Mouse (Mus musculus): ENCODE measurements around the gene Fam214b.
A peak's percentile ranks its signal among the peaks of the same experiment; 100 is the strongest.

Fam214b gene

GRCm38 (mm10) chr4:43005765-43006164 lies 40.3 kb downstream of the Fam214b start:
- DNase-seq, result no peak

GRCm38 (mm10) chr4:43004951-43005350 lies 41.1 kb downstream of the Fam214b start:
- no peak for DNase-seq

GRCm38 (mm10) chr4:43002756-43003439 lies 43.1 kb downstream of the Fam214b start:
- no peak for DNase-seq

- DNase-seq, result no peak
These were observed 44.7 kb downstream of the Fam214b start for GRCm38 (mm10) chr4:43001272-43001671.

- DNase-seq, result peak; percentile 100
These were observed 45.7 kb downstream of the Fam214b start, which contains the start of gene Vcp for GRCm38 (mm10) chr4:43000141-43000986. Gene Vcp (minus strand): TSS chr4:43000507.

- peak; percentile 75 for DNase-seq
These were observed 46.4 kb downstream of the Fam214b start for GRCm38 (mm10) chr4:42999451-43000140.

GRCm38 (mm10) chr4:42998022-42998421 lies 48.0 kb downstream of the Fam214b start:
- no peak for DNase-seq

- no peak for DNase-seq
These were observed 57.7 kb downstream of the Fam214b start for GRCm38 (mm10) chr4:42988296-42988695.
